Mouse (Mus musculus) cerebellum, adult 18-20 months (tissue): ENCODE results near the gene Cnih4.

ENCODE experiments used
- DNase-seq, 2 experiments: peaks; one replicate each; pipeline ENCODE4 v3.0.0; 2021

Cnih4 gene

DNA sequence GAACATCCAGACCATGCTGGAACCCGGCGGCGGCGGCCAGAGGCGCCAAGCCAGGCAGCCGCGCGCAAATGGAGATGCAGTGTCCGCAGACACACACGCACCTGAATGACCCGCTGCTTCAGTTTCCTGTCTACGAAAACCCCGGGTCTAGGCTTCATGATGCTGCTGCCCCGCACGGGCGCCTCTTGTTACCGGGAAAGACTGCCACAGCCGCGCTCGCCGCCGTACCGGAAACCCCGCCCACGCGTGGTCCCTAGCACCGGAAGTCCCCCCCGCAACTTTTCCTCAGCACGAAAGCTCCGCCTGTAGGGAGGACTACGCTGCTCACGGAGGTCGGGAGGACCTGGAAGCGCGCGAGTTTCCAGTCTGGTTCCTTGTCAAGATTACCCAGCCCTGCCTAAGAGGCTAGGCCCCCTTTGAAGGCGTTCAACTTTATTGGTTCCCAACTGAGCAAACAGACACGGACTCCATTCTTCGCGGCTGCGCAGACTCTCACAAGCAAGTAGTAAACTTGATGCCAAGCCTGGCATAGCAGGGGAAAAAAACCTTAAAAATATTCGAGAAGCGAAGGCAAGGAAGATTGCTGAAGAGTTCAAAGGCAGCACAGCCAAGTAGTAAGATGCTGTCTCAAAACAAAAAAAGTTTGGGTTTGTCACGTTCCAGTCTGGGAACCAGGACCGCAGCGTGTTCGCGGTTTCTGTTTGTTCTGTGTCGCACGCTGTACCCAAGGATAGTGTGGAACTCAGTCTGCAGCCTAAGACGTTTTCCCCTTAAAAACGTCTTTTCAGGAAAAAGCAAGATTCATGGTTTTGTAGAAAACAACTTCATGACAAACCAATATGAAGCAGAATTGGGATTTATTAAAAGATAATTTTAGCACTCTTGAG, at the start of gene Cnih4, which contains the start of gene Nvl:
Gene Cnih4, plus strand, starts transcription at position 744 of the 887 bp plus-strand sequence.
Gene Nvl, minus strand, starts transcription at position 255 of the 887 bp plus-strand sequence.
- DNase-seq, result peak; percentile 88 to 94

GRCm38 (mm10) chr1:181117112-181117511, 27.4 kb upstream of the Cnih4 start:
- no peak for DNase-seq

- DNase-seq, result no peak
These were observed 20.3 kb upstream of the Cnih4 start for GRCm38 (mm10) chr1:181124145-181124544.

- no peak for DNase-seq
These were observed 18.6 kb upstream of the Cnih4 start for GRCm38 (mm10) chr1:181125916-181126315.

GRCm38 (mm10) chr1:181126766-181127165, 17.7 kb upstream of the Cnih4 start:
- DNase-seq, result no peak

GRCm38 (mm10) chr1:181131915-181132314, 12.6 kb upstream of the Cnih4 start:
- no peak for DNase-seq

GRCm38 (mm10) chr1:181138730-181139129, 5.8 kb upstream of the Cnih4 start:
- DNase-seq, result no peak

DNA sequence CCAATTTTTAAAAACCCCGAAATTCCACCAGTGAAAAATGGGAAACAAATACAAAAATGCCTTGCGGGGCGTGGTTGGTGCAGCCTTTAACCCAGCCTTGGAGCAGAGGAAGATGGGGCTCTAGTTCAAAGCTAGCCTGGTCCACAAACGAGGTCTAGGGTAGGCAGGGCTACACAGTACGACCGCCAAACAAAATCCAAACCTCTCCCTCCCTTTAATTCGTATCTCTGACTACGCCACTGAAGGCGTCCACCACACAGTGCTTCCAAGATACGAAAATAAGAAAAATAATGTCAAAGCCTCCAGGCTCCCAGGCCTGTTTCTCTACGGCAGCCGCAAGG, 914 bp upstream of the Cnih4 start:
- no peak for DNase-seq

GRCm38 (mm10) chr1:181144966-181145365, 473 bp downstream of the Cnih4 start:
- DNase-seq, result peak in 1 of 2 experiments; percentile 10

DNA sequence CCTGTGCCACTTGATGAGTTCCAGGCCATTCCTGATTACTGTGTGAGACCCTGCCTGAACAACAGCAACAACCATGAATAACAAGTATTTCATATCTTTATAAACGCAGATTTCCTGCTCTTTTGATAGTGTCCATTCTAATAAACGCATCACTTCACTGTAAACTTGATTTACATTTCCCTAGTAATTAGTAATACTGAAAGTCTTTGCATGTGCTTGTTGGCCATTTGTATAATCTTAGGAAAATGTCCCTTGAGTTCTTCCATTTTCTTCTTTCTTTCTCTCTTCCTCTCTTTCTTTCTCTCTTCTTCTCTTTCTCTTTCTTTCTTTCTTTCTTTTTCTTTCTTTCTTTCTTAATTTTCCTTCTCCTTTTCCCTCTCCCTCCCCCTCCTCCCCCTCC, 1.7 kb downstream of the Cnih4 start:
- DNase-seq, result no peak

- no peak for DNase-seq
These were observed 4.0 kb downstream of the Cnih4 start for GRCm38 (mm10) chr1:181148540-181148939.

DNA sequence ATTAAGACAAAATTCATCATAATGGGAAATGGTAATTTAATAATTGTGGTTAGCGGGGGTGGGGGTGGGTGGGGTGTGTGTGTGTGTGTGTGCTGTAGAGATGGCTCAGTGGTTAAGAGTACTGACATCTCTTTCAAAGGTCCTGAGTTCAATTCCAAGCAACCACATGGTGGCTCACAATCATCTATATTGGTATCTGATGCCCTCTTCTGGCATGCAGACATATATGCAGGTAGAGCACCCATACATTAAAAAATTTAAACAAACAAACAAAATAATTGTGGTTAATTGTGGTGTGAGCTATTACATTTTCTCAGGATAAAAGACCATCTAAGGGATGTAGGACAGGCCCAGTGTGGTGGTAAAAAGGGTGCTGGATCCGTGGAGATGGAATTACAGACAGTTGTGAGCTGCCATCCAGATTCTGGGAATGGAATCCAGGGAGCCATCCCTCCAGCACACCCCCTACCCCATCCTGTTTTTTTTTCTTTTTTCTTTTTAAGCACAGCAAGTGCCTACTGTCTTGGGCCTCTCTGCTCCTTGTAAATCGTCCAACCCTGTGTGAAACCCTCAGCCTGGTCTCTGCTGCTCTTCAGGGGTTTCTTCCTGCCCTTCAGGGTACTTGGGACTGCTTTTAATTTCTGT, 5.0 kb downstream of the Cnih4 start:
- no peak for DNase-seq

DNA sequence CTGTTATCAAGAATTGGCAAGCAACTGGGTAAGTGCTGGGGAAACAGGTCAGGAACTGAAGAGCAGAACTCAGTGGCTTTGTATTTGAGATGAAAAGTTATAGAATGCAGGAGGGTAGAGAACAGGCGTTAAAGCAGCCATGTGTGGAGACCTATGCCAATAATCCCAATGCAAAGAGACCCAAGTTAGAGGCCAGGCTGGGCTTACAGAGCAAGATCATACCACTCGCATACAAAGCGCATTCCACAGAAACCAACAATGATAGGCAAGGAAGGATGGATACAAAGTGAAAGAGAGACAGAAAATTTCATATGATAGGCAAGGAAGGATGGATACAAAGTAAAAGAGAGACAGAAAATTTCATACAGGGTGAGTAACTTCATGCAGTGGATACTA, 5.9 kb downstream of the Cnih4 start:
- no peak for DNase-seq

DNA sequence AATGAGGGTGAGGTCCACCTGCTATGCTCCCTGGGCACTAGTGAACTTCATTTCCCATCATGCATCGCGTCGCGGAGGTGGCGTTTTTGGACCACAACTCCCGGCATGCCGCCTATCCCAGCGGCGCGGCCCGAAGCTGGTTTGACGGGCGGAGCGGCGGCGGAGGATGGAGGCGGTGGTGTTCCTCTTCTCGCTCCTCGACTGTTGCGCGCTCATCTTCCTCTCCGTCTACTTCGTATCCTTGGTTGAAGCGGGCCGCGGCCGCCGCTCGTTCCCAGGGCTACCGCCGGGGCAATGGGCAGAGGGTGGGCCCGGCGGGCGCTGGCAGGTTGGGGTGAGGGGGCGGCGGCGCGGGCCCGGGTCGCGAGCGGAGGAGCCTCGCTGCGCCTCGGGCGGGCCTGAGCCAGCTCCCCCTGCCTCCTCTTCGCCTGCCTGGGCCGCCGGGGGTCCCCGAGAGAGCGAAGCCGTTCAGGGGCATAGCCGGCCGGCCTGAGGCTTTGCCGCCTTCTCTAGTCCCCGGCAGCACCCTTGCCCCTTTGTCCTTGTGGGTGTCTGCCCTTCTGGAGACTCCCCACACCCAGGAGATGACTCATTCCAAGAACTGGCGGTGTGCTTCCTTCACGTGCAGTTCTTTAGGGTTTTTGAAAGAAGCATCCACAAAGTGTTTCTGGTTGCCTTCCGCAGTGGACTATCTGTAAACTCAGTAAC, 6.5 kb downstream of the Cnih4 start:
- peak; percentile 92 to 94 for DNase-seq

DNA sequence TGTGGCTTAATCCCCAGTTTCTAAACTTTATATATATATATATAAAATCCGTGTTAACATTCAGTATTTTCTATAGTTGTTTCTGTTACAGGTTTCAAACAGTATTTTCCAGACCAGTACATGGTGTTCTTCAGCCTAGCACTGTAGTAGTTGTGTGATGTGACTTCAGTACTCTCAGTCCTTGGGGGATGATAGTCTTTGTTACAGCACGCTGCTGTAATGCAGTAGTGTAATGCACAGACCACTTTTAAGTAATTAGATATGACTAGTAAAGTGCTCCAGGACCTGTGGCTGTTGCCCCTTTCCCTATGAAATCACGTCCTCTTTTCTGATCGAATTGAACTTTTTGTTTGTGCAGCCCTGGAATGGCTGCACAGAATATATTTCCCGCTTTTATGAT, 7.0 kb downstream of the Cnih4 start:
- no peak for DNase-seq

DNA sequence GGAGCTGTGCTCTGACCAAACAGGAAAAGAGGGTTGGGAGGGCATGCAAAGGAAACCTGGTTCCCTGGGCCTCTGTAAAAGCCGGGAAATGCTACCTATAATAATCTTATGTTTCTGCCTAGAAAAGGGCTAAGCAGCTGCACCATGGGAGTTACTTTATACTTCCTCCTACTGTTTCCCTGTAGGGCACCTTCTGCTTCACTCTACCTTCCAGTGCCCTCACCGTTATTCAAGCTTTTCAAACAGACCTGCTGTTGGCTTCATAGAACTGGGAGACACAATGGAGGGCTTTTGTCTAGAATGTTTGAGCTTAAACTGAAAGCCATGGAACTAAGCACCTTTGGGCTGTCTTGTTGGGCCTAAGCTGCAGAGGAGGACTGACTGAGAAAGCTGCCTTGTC, 23.3 kb downstream of the Cnih4 start:
- DNase-seq, result no peak

DNA sequence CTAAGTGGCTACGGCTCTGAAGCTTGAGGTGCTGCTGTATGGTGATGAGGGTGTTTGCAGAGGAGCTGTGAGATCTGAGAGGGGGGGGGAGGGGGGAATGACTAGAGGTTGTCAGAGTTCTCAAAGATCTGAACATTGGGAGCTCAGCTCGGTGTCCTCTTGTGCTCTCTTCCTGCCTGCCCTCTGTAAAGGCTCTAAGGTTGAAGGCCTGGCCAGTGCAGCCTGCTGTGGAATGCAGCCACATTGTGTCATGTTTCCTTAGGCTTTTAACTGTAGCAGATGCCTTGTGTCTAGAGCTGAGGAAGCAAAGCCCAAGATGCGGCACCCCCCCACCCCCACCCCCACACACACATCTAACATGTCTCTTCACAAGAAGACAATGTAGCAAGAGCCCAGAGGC, 23.9 kb downstream of the Cnih4 start:
- no peak for DNase-seq

- DNase-seq, result no peak
These were observed 25.7 kb downstream of the Cnih4 start for GRCm38 (mm10) chr1:181170210-181170609.

GRCm38 (mm10) chr1:181188925-181189324, 44.4 kb downstream of the Cnih4 start:
- no peak for DNase-seq

DNA sequence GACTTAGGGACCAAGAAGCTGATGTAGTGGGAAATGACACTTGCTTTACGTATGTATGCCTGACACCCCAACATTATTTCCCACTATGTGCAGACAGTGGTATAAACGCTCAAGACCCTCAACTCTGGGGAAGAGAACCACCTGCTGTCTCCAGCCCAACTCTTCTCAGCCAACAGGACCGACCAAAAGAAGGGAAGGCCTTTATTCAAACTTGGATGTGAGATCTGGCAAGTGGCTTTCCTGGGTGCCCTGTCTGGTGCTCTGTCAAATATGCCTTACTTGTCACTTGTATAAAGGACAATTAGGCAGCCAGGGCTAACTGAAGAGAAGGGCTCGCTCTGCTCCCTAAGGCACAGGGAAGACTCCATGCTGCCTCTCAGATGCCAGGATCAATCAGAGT, 55.0 kb downstream of the Cnih4 start:
- no peak for DNase-seq

GRCm38 (mm10) chr1:181210147-181210546, 65.7 kb downstream of the Cnih4 start:
- no peak for DNase-seq

GRCm38 (mm10) chr1:181210601-181211402, 66.3 kb downstream of the Cnih4 start:
- DNase-seq, result peak; percentile 29 to 50
